Mouse (Mus musculus) spleen, adult 12 weeks (tissue): ENCODE measurements around the gene Itga8.

Source experiments
- DNase-seq: peaks from one replicate; pipeline ENCODE4 v3.0.0; 2022; ENCODE audit warnings: low spot score

Gene Itga8

GRCm38 (mm10) chr2:12085492-12085891 is 216.2 kb downstream of the Itga8 start:
- no peak for DNase-seq

- DNase-seq = no peak
Measured at GRCm38 (mm10) chr2:12084341-12084740, 217.4 kb downstream of the Itga8 start.

GRCm38 (mm10) chr2:12077266-12077891 is 224.3 kb downstream of the Itga8 start:
- no peak for DNase-seq

- DNase-seq = no peak
Measured at GRCm38 (mm10) chr2:12065669-12066399, 235.9 kb downstream of the Itga8 start.

- no peak for DNase-seq
Measured at GRCm38 (mm10) chr2:12060034-12060723, 241.5 kb downstream of the Itga8 start.
